Mouse (Mus musculus) midbrain, embryonic 10.5 days (tissue): ENCODE data around the gene Fam126a. TPM values are rescaled to one million over a fixed set of nuclear protein-coding genes. Genes with fewer than 3 reads are reported as not detected.

ENCODE experiments used
- DNase-seq: peaks from one replicate; pipeline ENCODE4 v3.0.0-alpha.2; 2017; ENCODE audit warnings: low spot score
- H3K27ac ChIP-seq: fragments of 300-500 bp; sonication (generic); replicated peaks from 2 replicates; pipeline ENCODE4 v1.5.1; 2016; ENCODE audit warnings: mild to moderate bottlenecking
- H3K27me3 ChIP-seq: fragments of 300-500 bp; sonication (generic); 2 replicates; pipeline ENCODE4 v1.6.1; 2016; ENCODE audit warnings: low read depth, mild to moderate bottlenecking; ENCODE audit not compliant: poor library complexity, severe bottlenecking
- H3K36me3 ChIP-seq: fragments of 300-500 bp; sonication (generic); 2 replicates; pipeline ENCODE4 v1.6.1; 2016; ENCODE audit warnings: mild to moderate bottlenecking, moderate library complexity
- H3K4me1 ChIP-seq: fragments of 300-500 bp; sonication (generic); 2 replicates; pipeline ENCODE4 v1.6.1; 2016
- H3K4me3 ChIP-seq: fragments of 300-500 bp; sonication (generic); 2 replicates; pipeline ENCODE4 v1.5.1; 2016; ENCODE audit warnings: mild to moderate bottlenecking, moderate library complexity
- H3K9me3 ChIP-seq: fragments of 300-500 bp; sonication (generic); replicated peaks from 2 replicates; pipeline ENCODE4 v1.6.1; 2016; ENCODE audit warnings: mild to moderate bottlenecking
- WGBS: fragments of 180-500 bp; shearing (Covaris S2); methylation state at CpG from one replicate; pipeline ENCODE4 v1.1.7; 2016; 5-methylcytosine and 5-hydroxymethylcytosine counted together
- polyA plus RNA-seq: library from polyadenylated mRNA; unstranded; fragments of >200 nt; fragmentation: Nextera tagmentation; extraction: Ambion mirVana; gene quantifications from 2 replicates; pipeline ENCODE4 v1.2.1, GENCODE M21; 2016

Gene Fam126a
- polyA plus RNA-seq, 1 experiment from 2014 or later: 24.6 TPM

DNA sequence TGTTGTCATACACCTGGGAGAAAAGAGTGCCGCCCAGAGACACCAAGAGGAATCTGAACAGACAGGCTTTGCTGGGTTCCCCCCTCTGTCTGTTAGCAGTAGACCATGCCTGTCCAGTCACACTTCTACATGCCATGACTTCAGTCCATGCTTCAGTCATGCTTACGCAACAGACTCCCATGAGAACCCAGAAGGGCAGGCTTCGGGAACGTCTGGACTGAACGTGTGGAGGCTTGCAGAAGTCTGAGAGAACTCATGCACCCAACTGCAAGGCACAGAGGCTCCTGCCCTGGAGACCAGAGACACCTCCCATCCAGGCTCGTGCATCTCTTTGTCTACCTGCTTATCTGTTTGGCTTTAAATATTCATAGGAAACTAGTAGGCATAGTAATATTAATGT lies 6.2 kb upstream of the Fam126a start:
- no peaks in the 10 kb centered on the region for H3K36me3 ChIP-seq
- H3K9me3 ChIP-seq: no peaks in the 10 kb centered on the region
- H3K27ac ChIP-seq: no peak overlapping the region
- no peak for DNase-seq
- H3K4me3 ChIP-seq: no peak overlapping the region
- 85% methylated on average over 6 of the region's 6 CpGs for WGBS
- no peaks in the 10 kb centered on the region for H3K27me3 ChIP-seq
- H3K4me1 ChIP-seq: no peaks in the 10 kb centered on the region

DNA sequence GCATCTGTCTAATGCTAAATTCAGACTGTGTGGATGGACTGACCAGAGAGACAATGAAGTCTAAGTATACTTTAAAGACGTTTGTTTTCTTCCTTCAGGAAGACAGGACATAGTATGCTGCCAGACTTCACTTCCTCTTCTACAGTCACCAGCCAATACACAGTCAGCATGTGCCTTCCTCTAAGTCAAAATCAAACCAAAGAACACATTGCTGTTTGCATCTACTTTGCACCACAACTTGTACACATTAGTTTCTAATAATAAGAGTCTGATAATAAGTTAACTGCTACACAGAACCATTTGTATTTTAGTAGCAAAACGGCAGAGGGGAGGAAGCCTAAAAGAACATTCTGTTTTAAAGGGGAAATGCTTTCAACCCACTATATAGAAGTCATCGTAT lies 4.5 kb upstream of the Fam126a start:
- Histone ChIP-seq H3K27ac (no peak overlapping the region), H3K36me3 (no peaks in the 10 kb centered on the region), H3K4me1 (peaks cover 6% of the 10 kb centered on the region), H3K4me3 (no peak overlapping the region), H3K27me3 (no peaks in the 10 kb centered on the region), H3K9me3 (no peaks in the 10 kb centered on the region)
- 69% methylated on average over 3 of the region's 3 CpGs for WGBS
- no peak for DNase-seq

DNA sequence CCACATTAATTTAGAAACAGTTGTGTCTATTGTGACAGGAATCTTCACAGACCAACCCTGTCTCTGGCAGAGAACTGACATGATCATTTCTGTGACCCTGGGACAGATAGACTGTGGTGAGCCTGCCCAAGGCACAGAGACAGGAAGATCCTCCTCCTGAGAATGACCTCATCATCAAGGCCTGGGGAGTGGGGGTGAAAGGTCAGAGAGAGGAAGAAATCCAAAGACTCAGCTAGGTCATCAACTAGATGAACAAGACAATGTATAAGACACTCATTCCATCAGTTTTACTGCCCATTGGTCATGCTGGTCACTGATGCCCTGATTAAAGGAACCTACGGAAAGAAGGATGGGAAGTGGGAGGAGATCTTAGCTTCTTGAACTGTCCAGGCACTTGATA lies 3.6 kb upstream of the Fam126a start:
- Histone ChIP-seq H3K4me1 (peaks cover 15% of the 10 kb centered on the region), H3K27ac (no peak overlapping the region), H3K9me3 (no peaks in the 10 kb centered on the region), H3K27me3 (no peaks in the 10 kb centered on the region), H3K36me3 (no peaks in the 10 kb centered on the region), H3K4me3 (no peak overlapping the region)
- 84% methylated on average over 1 of the region's 1 CpGs for WGBS
- no peak for DNase-seq

DNA sequence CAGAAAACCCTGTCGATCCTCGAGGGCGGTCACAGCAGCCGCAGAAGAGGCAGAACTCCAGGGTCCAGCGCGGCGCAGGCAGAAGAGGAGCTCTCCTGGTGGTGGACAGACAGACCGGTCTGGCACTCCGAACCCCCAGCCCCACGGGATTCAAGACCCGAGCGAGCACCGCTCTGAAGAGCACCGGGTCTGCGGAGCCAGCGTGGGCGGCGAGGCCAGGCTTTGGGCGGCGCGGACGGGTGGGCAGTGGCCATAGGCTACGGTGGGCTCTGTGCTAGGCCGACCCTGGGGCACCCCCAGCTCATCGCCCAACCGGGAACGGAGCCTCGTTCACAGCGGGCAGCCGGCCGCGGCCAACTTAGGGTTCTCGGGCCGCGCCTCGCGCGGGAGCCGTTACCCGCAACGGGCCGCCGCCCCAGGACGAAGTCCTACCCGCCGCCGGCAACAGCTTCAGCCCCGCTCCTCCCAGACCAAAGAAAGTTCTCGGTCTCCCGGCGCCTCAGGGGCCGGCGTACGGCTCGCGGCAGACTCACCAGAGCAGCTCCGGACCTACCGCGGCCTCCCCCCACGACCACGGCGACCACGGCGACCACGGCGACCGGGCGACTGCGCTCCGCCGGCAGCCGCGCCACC lies 428 bp downstream of the Fam126a start:
- Histone ChIP-seq H3K9me3 (no peaks in the 10 kb centered on the region), H3K4me3 (peak overlapping the region; percentile 84), H3K27ac (peak overlapping the region; percentile 92), H3K27me3 (no peaks in the 10 kb centered on the region), H3K36me3 (peaks cover under 1% of the 10 kb centered on the region; the same call in 1 of the 2 replicates), H3K4me1 (peaks cover 19% of the 10 kb centered on the region)
- DNase-seq: peak; percentile 75
- under 1% methylated on average over 71 of the region's 73 CpGs for WGBS

DNA sequence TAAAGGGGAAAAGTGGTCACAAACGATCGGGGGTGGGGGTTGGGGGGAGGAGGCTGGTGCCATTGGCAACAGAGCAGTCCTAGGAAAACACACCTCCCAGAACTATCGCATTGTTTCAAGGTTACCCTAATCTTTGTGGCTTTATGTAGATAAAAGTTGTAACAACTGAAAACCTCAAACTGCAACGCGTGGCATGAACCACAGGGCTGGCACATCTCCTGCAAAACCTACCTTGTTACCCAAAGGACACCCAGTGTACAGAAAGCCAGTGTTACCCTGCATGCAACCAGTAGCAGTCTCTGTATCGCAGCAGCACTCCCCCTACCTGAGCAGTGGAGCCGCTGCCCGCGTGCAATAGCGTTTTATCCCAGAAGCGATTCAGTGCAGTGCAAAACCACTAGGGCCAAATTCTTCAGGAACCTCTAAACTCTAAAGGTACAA lies 1.1 kb downstream of the Fam126a start:
- H3K36me3 ChIP-seq: peaks cover 4% of the 10 kb centered on the region; the same call in 1 of the 2 replicates
- H3K9me3 ChIP-seq: no peaks in the 10 kb centered on the region
- peak; percentile 61 for DNase-seq
- H3K4me1 ChIP-seq: peaks cover 19% of the 10 kb centered on the region
- H3K27ac ChIP-seq: peak overlapping the region; percentile 92
- no peaks in the 10 kb centered on the region for H3K27me3 ChIP-seq
- peak overlapping the region; percentile 84 for H3K4me3 ChIP-seq
- WGBS: 7% methylated on average over 11 of the region's 11 CpGs

DNA sequence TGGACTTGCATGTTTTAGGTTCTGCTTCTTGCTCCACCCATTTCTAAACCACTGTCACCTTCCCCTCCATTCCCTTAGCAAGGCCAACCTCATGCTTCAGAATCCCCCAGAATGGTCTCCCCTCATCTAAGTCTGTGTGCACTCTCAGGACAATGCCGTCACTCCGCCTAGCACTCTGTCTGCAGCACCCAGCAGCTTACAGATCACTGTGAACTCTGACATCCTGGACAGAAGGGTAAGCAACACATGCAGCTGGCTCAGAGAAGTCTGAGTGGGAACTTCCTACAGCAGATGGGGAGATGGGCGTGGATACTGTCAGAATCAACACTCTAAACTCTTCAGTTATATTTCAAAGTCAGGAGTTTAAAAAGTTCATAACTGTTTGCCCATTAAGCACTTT lies 5.5 kb downstream of the Fam126a start:
- 88% methylated on average over 3 of the region's 3 CpGs for WGBS
- Histone ChIP-seq H3K36me3 (peaks cover 4% of the 10 kb centered on the region; the same call in 1 of the 2 replicates), H3K4me1 (peaks cover 14% of the 10 kb centered on the region), H3K9me3 (no peaks in the 10 kb centered on the region), H3K27me3 (no peaks in the 10 kb centered on the region), H3K27ac (no peak overlapping the region), H3K4me3 (no peak overlapping the region)
- no peak for DNase-seq

DNA sequence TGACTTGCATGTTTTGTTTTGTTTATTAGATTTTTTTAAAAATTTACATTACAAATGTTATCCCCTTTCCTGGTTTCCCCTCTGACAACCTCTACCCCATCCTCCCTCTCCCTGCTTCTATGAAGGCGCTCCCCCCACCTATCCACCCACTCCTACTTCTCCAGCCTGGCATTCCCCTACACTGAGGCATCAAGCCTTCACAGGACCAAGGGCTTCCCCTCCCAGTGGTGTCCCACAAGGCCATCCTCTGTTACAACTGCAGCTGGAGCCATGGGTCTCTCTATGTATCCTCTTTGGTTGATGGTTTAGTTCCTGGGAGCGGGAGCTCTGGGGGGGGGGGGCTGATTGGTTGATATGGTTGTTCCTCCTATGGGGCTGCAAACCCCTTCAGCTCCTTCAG lies 7.3 kb downstream of the Fam126a start:
- Histone ChIP-seq H3K27me3 (no peaks in the 10 kb centered on the region), H3K9me3 (no peaks in the 10 kb centered on the region), H3K4me1 (peaks cover 14% of the 10 kb centered on the region), H3K36me3 (peaks cover 4% of the 10 kb centered on the region; the same call in 1 of the 2 replicates), H3K27ac (no peak overlapping the region), H3K4me3 (no peak overlapping the region)
- 100% methylated on average over 2 of the region's 2 CpGs for WGBS
- DNase-seq: no peak

DNA sequence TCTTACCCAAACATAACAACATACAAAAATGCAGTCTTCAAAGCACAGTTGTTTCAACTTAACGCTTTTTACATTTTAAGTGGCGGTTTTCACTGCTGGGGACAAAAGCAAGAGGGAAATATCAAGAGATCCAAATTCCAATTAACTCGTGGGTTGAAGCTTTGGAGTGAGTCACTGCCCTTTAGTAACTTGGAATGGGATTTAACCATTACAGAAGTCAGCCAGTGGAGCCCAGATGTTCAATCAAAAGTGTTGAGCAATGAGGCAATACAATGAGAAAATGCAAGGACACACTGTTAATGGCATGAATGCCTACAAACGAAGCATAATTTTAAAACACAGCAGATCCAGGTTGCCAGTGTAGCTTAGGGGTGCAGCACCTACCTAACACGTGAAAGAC lies 8.8 kb downstream of the Fam126a start:
- H3K27me3 ChIP-seq: no peaks in the 10 kb centered on the region
- peaks cover 8% of the 10 kb centered on the region; the same call in 1 of the 2 replicates for H3K36me3 ChIP-seq
- WGBS: 71% methylated on average over 5 of the region's 5 CpGs
- DNase-seq: no peak
- H3K4me1 ChIP-seq: peaks cover 14% of the 10 kb centered on the region
- no peak overlapping the region for H3K4me3 ChIP-seq
- H3K27ac ChIP-seq: no peak overlapping the region
- 0 out of 2 replicates have a peak, but pooled peaks cover 3% of the 10 kb centered on the region for H3K9me3 ChIP-seq

DNA sequence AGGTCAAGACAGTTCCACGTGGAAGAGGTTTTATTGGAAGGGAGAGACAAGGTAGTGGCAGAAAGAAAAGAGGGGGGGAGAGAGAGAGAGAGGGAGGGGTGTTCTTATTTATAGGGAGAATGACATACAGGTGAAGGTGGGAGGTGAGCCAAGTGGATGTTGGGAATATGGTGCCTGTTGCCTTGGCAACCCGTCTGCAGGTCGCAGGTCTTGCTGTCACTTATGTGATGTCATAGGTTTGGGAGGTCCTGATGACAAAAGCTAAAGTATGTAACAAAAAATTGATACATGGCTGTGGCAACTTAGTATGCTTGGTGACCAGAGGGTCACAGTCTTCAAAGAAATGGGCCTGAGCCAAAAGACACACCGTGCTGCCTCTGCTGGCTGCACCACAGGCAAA lies 10.1 kb downstream of the Fam126a start:
- Histone ChIP-seq H3K4me3 (no peak overlapping the region), H3K36me3 (peaks cover 8% of the 10 kb centered on the region; the same call in 1 of the 2 replicates), H3K4me1 (peaks cover 14% of the 10 kb centered on the region), H3K9me3 (0 out of 2 replicates have a peak, but pooled peaks cover 3% of the 10 kb centered on the region), H3K27me3 (no peaks in the 10 kb centered on the region), H3K27ac (no peak overlapping the region)
- WGBS: 84% methylated on average over 4 of the region's 4 CpGs
- DNase-seq: no peak

DNA sequence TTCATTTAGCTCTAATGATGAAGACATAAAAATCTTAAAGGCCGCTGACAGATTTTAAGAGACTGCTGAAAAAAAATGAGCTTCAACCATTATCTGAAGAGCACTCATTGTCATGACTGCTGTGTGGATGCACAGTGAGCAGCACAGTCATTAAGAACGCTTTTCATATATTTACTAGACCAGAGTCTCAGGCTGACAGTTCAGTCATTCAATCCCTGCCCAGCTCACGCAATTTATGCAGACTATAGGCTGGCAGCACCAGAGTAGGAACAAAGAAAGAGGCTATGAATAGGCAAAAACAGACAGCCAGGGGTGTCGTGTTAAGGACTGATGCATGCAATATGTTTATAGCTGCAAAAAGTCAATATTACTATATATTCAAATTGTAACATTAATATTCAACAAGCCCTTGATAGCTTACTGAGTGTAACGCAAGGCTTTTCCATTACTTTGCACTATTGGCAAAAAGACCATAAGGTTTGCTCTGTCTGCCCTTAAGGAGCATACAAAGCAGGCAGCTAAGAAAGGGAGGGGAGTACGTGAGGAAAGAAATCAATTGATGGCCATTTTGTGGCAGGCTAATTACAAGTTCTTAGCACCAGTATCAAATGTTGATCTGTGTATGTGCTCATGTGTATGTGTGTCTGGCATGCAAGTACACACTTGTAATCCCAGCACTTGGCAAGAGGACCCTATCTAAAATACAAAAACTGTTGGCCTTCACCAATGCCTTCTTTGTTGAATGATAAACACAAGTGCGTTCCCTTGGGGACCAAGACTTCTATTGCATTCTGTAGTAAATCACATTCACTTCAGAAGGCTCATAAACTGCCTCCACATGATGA lies 10.9 kb downstream of the Fam126a start:
- Histone ChIP-seq H3K36me3 (peaks cover 4% of the 10 kb centered on the region; the same call in 1 of the 2 replicates), H3K27ac (peak overlapping the region; percentile 33; the same call in 1 of the 2 replicates), H3K4me3 (no peak overlapping the region), H3K9me3 (0 out of 2 replicates have a peak, but pooled peaks cover 3% of the 10 kb centered on the region), H3K4me1 (peaks cover 14% of the 10 kb centered on the region), H3K27me3 (no peaks in the 10 kb centered on the region)
- no peak for DNase-seq
- WGBS: 80% methylated on average over 7 of the region's 7 CpGs

DNA sequence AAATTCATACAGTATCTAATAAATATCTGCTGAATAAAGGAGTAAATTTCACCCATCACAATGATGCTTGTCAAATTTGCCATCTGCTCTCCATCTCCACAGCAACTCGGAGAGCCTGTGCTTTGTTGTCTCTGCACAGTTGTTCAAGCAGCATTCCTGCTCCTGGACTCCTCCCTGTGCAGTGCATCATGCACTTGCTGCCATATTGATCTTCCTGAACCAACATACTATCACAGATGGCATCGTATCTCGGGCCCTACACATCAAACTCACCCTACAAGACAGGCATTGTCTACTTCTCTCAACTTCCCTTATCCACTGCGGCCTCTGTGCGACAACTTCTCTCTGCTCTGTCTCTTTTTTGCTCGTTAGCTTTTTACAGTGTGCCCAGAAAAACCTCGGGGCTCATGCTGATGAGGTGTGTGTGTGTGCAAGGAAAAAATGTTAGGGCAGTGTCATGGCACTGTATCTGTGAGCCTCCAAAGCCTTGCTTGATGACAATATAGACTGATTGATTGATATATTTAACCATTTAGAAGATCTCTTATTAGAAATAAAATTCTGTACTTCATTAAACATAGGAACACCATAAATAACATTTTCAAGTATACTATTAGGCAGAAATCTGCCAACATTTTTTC lies 11.7 kb downstream of the Fam126a start:
- DNase-seq: no peak

DNA sequence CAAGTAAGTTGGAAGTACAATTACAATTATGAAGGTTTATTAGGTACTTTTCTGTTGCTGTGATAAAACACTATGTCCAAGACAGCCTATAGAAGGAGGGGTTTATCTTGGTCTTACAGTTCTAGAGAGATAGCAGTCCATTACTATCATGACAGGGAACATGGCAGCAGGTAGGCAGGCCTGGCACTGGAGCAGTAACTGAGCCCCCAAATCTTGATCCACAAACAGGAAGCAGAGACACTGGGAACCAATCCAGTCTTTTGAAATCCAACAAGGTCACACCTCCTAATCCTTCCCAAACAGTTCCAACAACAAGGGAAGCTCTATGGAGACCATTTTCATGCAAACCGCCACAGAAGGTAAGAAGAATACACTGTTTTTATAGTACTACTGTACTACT lies 13.6 kb downstream of the Fam126a start:
- no peak for DNase-seq
- Histone ChIP-seq H3K27me3 (no peaks in the 10 kb centered on the region), H3K9me3 (0 out of 2 replicates have a peak, but pooled peaks cover 3% of the 10 kb centered on the region), H3K36me3 (peaks cover 4% of the 10 kb centered on the region; the same call in 1 of the 2 replicates), H3K27ac (no peak overlapping the region), H3K4me3 (no peak overlapping the region), H3K4me1 (peaks cover 18% of the 10 kb centered on the region)
- 89% methylated on average over 1 of the region's 1 CpGs for WGBS

More for the DNA sequence above, 11.7 kb downstream of the Fam126a start:
- Histone ChIP-seq H3K9me3 (0 out of 2 replicates have a peak, but pooled peaks cover 3% of the 10 kb centered on the region), H3K4me1 (peaks cover 15% of the 10 kb centered on the region), H3K4me3 (no peak overlapping the region), H3K27me3 (no peaks in the 10 kb centered on the region), H3K27ac (peak overlapping the region; percentile 42; the same call in 1 of the 2 replicates), H3K36me3 (peaks cover 4% of the 10 kb centered on the region; the same call in 1 of the 2 replicates)
- 87% methylated on average over 7 of the region's 7 CpGs for WGBS
